Mouse (Mus musculus) small intestine, adult 2 months (tissue): ENCODE results near the gene Cyp1a2. TPM values are rescaled to one million over a fixed set of nuclear protein-coding genes. Genes with fewer than 3 reads are reported as not detected.

Experiments used
- H3K27ac ChIP-seq: fragments of 200-500 bp; 2 replicates; pipeline ENCODE4 v1.5.1; 2012; ENCODE audit warnings: low read depth, low read length, control low read depth, inconsistent platforms; ENCODE audit not compliant: insufficient read depth
- H3K27me3 ChIP-seq: fragments of 200-500 bp; 2 replicates; pipeline ENCODE4 v1.6.1; 2012; ENCODE audit warnings: mild to moderate bottlenecking, moderate library complexity, low read length, inconsistent platforms; ENCODE audit not compliant: control insufficient read depth, insufficient read depth
- H3K36me3 ChIP-seq: fragments of 200-500 bp; 2 replicates; pipeline ENCODE4 v1.6.1; 2012; ENCODE audit warnings: mild to moderate bottlenecking, low read length, control low read depth, inconsistent platforms; ENCODE audit not compliant: control insufficient read depth, insufficient read depth
- H3K4me1 ChIP-seq: fragments of 200-500 bp; 2 replicates; pipeline ENCODE4 v1.6.1; 2012; ENCODE audit warnings: low read length, inconsistent platforms, mixed read lengths; ENCODE audit not compliant: control insufficient read depth, insufficient read depth, insufficient read length
- H3K4me3 ChIP-seq: fragments of 200-500 bp; 2 replicates; pipeline ENCODE4 v1.5.1; 2012; ENCODE audit warnings: low read depth, mild to moderate bottlenecking, control low read depth, inconsistent platforms, low read length, moderate library complexity
- CTCF ChIP-seq: fragments of 200-500 bp; IDR thresholded peaks from 2 replicates; pipeline ENCODE4 v1.5.1; 2012; ENCODE audit warnings: low read depth, mild to moderate bottlenecking, control low read depth, inconsistent platforms, low read length, moderate library complexity, mixed read lengths; ENCODE audit not compliant: insufficient replicate concordance, insufficient read length; ENCODE audit errors: extremely low read depth
- POLR2A ChIP-seq: fragments of 200-500 bp; IDR thresholded peaks from 2 replicates; pipeline ENCODE4 v1.6.1; 2012; ENCODE audit warnings: low read depth, mild to moderate bottlenecking, control low read depth, inconsistent platforms, low read length, moderate library complexity
- WGBS: fragments of 180-500 bp; shearing (Covaris S2); methylation state at CpG from one replicate; pipeline ENCODE4 v1.1.7; 2018; 5-methylcytosine and 5-hydroxymethylcytosine counted together
- polyA plus RNA-seq: library from polyadenylated mRNA; depleted of rRNA; stranded (reverse); fragments of >200 nt; gene quantifications from 2 replicates; pipeline ENCODE4 v1.2.3, GENCODE M21; 2012

The Cyp1a2 gene
- polyA plus RNA-seq, 1 experiment = not detected

GRCm38 (mm10) chr9:57655749-57656148, 27.8 kb downstream of the Cyp1a2 start:
- WGBS = 3% methylated on average over 11 of the region's 11 CpGs
- TF ChIP-seq POLR2A (no peak), CTCF (peak; percentile 97; the same call in 1 of the 2 replicates)
- H3K4me1 ChIP-seq = peaks cover 4% of the 10 kb centered on the region; the same call in 1 of the 2 replicates
- no peaks in the 10 kb centered on the region for H3K36me3 ChIP-seq
- H3K27me3 ChIP-seq = no peaks in the 10 kb centered on the region
- no peak overlapping the region for H3K4me3 ChIP-seq
- H3K27ac ChIP-seq = no peak overlapping the region

DNA sequence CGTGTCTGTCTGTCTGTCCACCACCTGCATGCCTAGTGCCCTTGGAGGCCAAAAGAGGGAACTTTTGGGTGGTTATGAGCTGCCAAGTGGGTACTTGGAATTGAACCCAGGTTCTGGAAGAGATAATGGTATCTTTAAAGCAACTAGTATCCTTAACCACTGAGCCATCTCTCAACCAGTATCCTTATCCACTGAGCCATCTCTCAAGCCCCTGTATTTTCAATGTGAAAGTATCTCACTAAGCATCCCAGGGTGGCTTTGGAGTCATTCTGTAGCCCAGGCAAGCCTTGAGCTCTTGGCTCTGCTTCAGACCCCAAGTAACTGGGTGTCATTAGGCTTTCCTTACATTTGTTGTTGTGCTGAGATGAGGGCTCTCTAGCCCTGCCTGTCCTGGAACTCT, 28.5 kb downstream of the Cyp1a2 start:
- no peaks in the 10 kb centered on the region for H3K27me3 ChIP-seq
- 95% methylated on average over 1 of the region's 1 CpGs for WGBS
- H3K27ac ChIP-seq = no peak overlapping the region
- TF ChIP-seq CTCF (no peak), POLR2A (no peak)
- H3K4me1 ChIP-seq = peaks cover 2% of the 10 kb centered on the region; the same call in 1 of the 2 replicates
- no peak overlapping the region for H3K4me3 ChIP-seq
- H3K36me3 ChIP-seq = no peaks in the 10 kb centered on the region

GRCm38 (mm10) chr9:57653283-57653682, 30.2 kb downstream of the Cyp1a2 start, which contains the start of gene Csk:
TSS of gene Csk (minus strand) at chr9:57653631.
- TF ChIP-seq CTCF (no peak), POLR2A (no peak)
- Histone ChIP-seq H3K36me3 (no peaks in the 10 kb centered on the region), H3K4me3 (no peak within 1 kb of the TSS), H3K27ac (peak within 1 kb of the TSS; percentile 7; the same call in 1 of the 2 replicates), H3K4me1 (peaks cover 9% of the 10 kb centered on the region), H3K27me3 (no peaks in the 10 kb centered on the region)
- 80% methylated on average over 5 of the region's 5 CpGs for WGBS

- Histone ChIP-seq H3K36me3 (no peaks in the 10 kb centered on the region), H3K27ac (peak overlapping the region; percentile 7; the same call in 1 of the 2 replicates), H3K27me3 (no peaks in the 10 kb centered on the region), H3K4me1 (peaks cover 11% of the 10 kb centered on the region), H3K4me3 (no peak overlapping the region)
- WGBS = 87% methylated on average over 3 of the region's 3 CpGs
- no peak for TF ChIP-seq POLR2A
- TF ChIP-seq CTCF = no peak
These were observed 30.6 kb downstream of the Cyp1a2 start for GRCm38 (mm10) chr9:57652855-57653254.

GRCm38 (mm10) chr9:57652351-57652750, 31.2 kb downstream of the Cyp1a2 start:
- TF ChIP-seq POLR2A (no peak), CTCF (no peak)

DNA sequence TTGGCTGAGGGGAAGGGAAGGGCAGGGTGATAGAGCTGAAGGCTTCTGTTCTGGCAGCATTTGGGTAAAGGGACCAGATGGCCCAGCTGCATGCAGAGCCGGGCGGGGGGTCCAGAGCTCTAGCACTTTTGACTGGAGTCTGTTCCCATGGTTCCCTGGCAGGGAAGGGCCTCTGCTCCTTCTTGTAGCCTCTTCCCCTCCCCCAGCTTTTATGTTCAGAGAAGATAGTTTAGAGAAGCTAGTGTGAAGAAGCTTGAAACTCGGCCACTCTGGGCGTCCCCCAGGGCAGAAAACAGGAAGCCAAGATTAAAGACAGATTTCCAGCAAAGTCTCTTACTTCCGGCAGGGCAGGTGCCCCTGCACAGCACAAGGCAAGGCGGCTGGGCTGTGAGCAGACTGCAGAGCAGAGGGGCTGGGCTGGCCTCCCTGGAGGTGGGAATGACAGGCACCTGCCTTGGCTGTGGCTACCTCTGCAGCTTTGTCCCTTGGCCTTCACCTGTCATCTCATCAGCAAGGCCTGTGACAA, 32.7 kb downstream of the Cyp1a2 start:
- Histone ChIP-seq H3K27me3 (no peaks in the 10 kb centered on the region), H3K27ac (peak overlapping the region; percentile 65), H3K36me3 (no peaks in the 10 kb centered on the region), H3K4me1 (peaks cover 21% of the 10 kb centered on the region), H3K4me3 (no peak overlapping the region)
- 58% methylated on average over 6 of the region's 6 CpGs for WGBS
- TF ChIP-seq POLR2A (0 out of 2 replicates have a peak, but pooled peaks have one; percentile 18), CTCF (no peak)

More at GRCm38 (mm10) chr9:57652351-57652750, 31.2 kb downstream of the Cyp1a2 start:
- Histone ChIP-seq H3K36me3 (no peaks in the 10 kb centered on the region), H3K27me3 (no peaks in the 10 kb centered on the region), H3K4me1 (peaks cover 15% of the 10 kb centered on the region), H3K4me3 (no peak overlapping the region), H3K27ac (peak overlapping the region; percentile 50)
- WGBS = 84% methylated on average over 9 of the region's 9 CpGs

GRCm38 (mm10) chr9:57650130-57650785, 33.2 kb downstream of the Cyp1a2 start:
- no peak for TF ChIP-seq CTCF
- no peak for TF ChIP-seq POLR2A
- WGBS = 93% methylated on average over 6 of the region's 6 CpGs
- H3K36me3 ChIP-seq = no peaks in the 10 kb centered on the region
- no peaks in the 10 kb centered on the region for H3K27me3 ChIP-seq
- H3K27ac ChIP-seq = peak overlapping the region; percentile 65
- H3K4me1 ChIP-seq = peaks cover 21% of the 10 kb centered on the region
- no peak overlapping the region for H3K4me3 ChIP-seq
